8 mouse cellular contexts compared by ENCODE assay signal in the genomic region with DNA sequence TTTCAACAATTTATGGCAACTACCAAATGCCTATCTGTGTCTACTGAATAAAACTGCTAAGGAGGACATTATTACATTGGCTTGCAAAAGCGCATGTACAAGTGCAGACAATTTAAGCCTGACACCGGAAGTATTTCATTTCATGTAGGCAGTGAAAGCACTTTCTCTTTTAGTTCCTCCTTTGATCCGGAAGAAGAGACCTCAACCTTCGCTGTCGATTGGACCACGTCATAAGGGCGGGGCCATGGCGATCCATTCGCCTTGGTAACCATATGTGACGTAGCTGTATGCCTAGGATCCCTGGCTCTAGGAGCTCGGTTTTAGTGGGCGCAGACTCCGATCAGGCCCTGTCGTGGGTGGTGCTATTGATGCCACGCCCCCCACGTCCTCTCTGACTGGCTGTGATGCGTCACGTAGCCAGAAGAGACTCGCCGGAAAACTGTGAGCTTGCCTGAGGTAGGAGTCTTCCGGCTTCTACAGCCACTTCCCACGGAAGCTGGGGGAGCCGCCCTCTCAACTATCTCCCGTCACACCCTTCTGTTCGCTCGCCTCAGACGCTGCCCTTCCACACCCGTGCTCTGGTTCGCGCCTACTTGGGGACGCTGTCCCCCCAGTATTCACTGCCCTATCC. TPM values are rescaled to one million over a fixed set of nuclear protein-coding genes. Genes with fewer than 3 reads are reported as not detected.
DNase-seq lines count a peak whose midpoint lies in the region; ATAC-seq and TF ChIP-seq lines count a peak whose summit lies in the region.

No protein-coding gene starts in this region.

- TF ChIP-seq EP300 in CH12.LX (IDR thresholded peaks at IDR 0.05; ENCODE audit: low read length), result no peak

- peak overlapping the region; percentile 68 to 84 (median 78) for H3K4me3 ChIP-seq in CH12.LX (replicated peaks in 1 of 3; ENCODE audit: low read depth in 2 of 3, low read length in 2 of 3, poor library complexity in 1 of 3)
- H3K4me3 ChIP-seq in forebrain, embryonic 11.5 days (ENCODE audit: low read depth, low read length), result peak overlapping the region; percentile 64
- peak overlapping the region; percentile 83 for H3K4me3 ChIP-seq in heart, embryonic 16.5 days (ENCODE audit: low read length)
- H3K4me3 ChIP-seq in liver, embryonic 15.5 days (replicated peaks), result peak overlapping the region; percentile 72
- H3K4me3 ChIP-seq in neural tube, embryonic 12.5 days, result peak overlapping the region; percentile 64

- in situ Hi-C loops in CH12.LX (cut with MboI; ENCODE audit: low pct_ligation_motif_present, low pct_unique_long_range_greater_than_20kb, low sequenced_read_pairs), result no loop called here

- peaks cover 2% of the 10 kb centered on the region; the same call in 1 of the 2 replicates for H3K79me2 ChIP-seq in CH12.LX (replicated peaks; ENCODE audit: control insufficient read depth, extremely low read depth, insufficient read depth, poor library complexity, severe bottlenecking)

- peak overlapping the region; percentile 92 for H3K27ac ChIP-seq in CH12.LX (ENCODE audit: insufficient read depth, low read depth)
- peak overlapping the region; percentile 83 for H3K27ac ChIP-seq in forebrain, embryonic 11.5 days (ENCODE audit: low read depth, low read length)
- peak overlapping the region; percentile 99 for H3K27ac ChIP-seq in heart, embryonic 16.5 days (ENCODE audit: low read length)
- H3K27ac ChIP-seq in liver, embryonic 15.5 days (replicated peaks), result peak overlapping the region; percentile 89
- peak overlapping the region; percentile 67 for H3K27ac ChIP-seq in neural tube, embryonic 12.5 days

- no peaks in the 10 kb centered on the region for H3K36me3 ChIP-seq in CH12.LX (replicated peaks in 1 of 2; ENCODE audit: control insufficient read depth in 1 of 2, insufficient read depth in 1 of 2, low read length in 1 of 2)
- H3K36me3 ChIP-seq in forebrain, embryonic 11.5 days (ENCODE audit: control insufficient read depth, insufficient read depth, low read length), result no peaks in the 10 kb centered on the region
- H3K36me3 ChIP-seq in heart, embryonic 16.5 days (ENCODE audit: control insufficient read depth, insufficient read depth), result no peaks in the 10 kb centered on the region
- H3K36me3 ChIP-seq in liver, embryonic 15.5 days (replicated peaks), result no peaks in the 10 kb centered on the region
- no peaks in the 10 kb centered on the region for H3K36me3 ChIP-seq in neural tube, embryonic 12.5 days

- peaks cover 0 to 8% of the 10 kb centered on the region in 2 experiments; a peak in 1 of 4 replicates for H3K4me1 ChIP-seq in CH12.LX (ENCODE audit: control insufficient read depth in 1 of 2, insufficient read depth in 2 of 2)
- H3K4me1 ChIP-seq in forebrain, embryonic 11.5 days (replicated peaks; ENCODE audit: control insufficient read depth, insufficient read depth, low read length), result no peaks in the 10 kb centered on the region
- 0 out of 2 replicates have a peak, but pooled peaks cover 2% of the 10 kb centered on the region for H3K4me1 ChIP-seq in heart, embryonic 16.5 days (ENCODE audit: control insufficient read depth, insufficient read depth, low read length)
- peaks cover 7% of the 10 kb centered on the region; the same call in 1 of the 2 replicates for H3K4me1 ChIP-seq in liver, embryonic 15.5 days (replicated peaks)
- H3K4me1 ChIP-seq in neural tube, embryonic 12.5 days, result 0 out of 2 replicates have a peak, but pooled peaks cover 2% of the 10 kb centered on the region

- H3K9ac ChIP-seq in CH12.LX (ENCODE audit: insufficient read depth, low read depth), result peak overlapping the region; percentile 91
- peak overlapping the region; percentile 69 for H3K9ac ChIP-seq in forebrain, embryonic 11.5 days (ENCODE audit: low read length)
- H3K9ac ChIP-seq in heart, embryonic 16.5 days (ENCODE audit: low read length), result peak overlapping the region; percentile 80
- H3K9ac ChIP-seq in liver, embryonic 15.5 days, result peak overlapping the region; percentile 58
- peak overlapping the region; percentile 56 for H3K9ac ChIP-seq in neural tube, embryonic 12.5 days

- 2% methylated on average over 31 of the region's 31 CpGs for WGBS in forebrain, embryonic 11.5 days
- WGBS in heart, embryonic 16.5 days, result 2% methylated on average over 31 of the region's 31 CpGs
- 1% methylated on average over 31 of the region's 31 CpGs for WGBS in liver, embryonic 15.5 days (ENCODE audit: insufficient replicate concordance)
- WGBS in neural tube, embryonic 12.5 days, result 2% methylated on average over 31 of the region's 31 CpGs

- TF ChIP-seq RAD21 in CH12.LX (IDR thresholded peaks at IDR 0.05; ENCODE audit: low read depth, low read length), result no peak

- no peaks in the 10 kb centered on the region for H3K9me3 ChIP-seq in CH12.LX (replicated peaks; ENCODE audit: low read length)
- H3K9me3 ChIP-seq in forebrain, embryonic 11.5 days (ENCODE audit: control insufficient read depth, low read length), result no peaks in the 10 kb centered on the region
- no peaks in the 10 kb centered on the region for H3K9me3 ChIP-seq in heart, embryonic 16.5 days (replicated peaks; ENCODE audit: control insufficient read depth, low read length)
- H3K9me3 ChIP-seq in liver, embryonic 15.5 days (replicated peaks), result no peaks in the 10 kb centered on the region
- no peaks in the 10 kb centered on the region for H3K9me3 ChIP-seq in neural tube, embryonic 12.5 days

- dilution Hi-C loops in CH12.LX (cut with MboI; ENCODE audit: extremely low pct_ligation_motif_present, extremely low pct_unique_long_range_greater_than_20kb, low sequenced_read_pairs), result no loop called here

- no peak overlapping the region for H3K4me2 ChIP-seq in CH12.LX (ENCODE audit: insufficient read depth, low read depth, poor library complexity, severe bottlenecking)
- H3K4me2 ChIP-seq in forebrain, embryonic 11.5 days (ENCODE audit: low read depth, low read length, severe bottlenecking), result peak overlapping the region; percentile 67
- H3K4me2 ChIP-seq in heart, embryonic 16.5 days (ENCODE audit: low read depth, low read length), result peak overlapping the region; percentile 79
- H3K4me2 ChIP-seq in liver, embryonic 15.5 days, result peak overlapping the region; percentile 82
- H3K4me2 ChIP-seq in neural tube, embryonic 12.5 days (replicated peaks), result peak overlapping the region; percentile 70

- peak; percentile 99 for ATAC-seq in forebrain, embryonic 11.5 days (replicated peaks; ENCODE audit: low FRiP score)
- ATAC-seq in heart, embryonic 16.5 days (replicated peaks; ENCODE audit: extremely low read depth, insufficient read depth, low FRiP score), result peak; percentile 98
- ATAC-seq in liver, embryonic 15.5 days (ENCODE audit: insufficient read depth), result peak; percentile 95
- ATAC-seq in neural tube, embryonic 12.5 days (ENCODE audit: low FRiP score, low read depth), result peak; percentile 100

- peak; percentile 100 for DNase-seq in CH12.LX (ENCODE audit: extremely low read depth)
- peak; percentile 94 for DNase-seq in c-Kit-positive CD71-positive TER-119-negative erythroid progenitor cells, embryonic 14.5 days (ENCODE audit: low read depth)
- peak; percentile 93 for DNase-seq in forebrain, embryonic 11.5 days (ENCODE audit: low spot score)
- peak; percentile 97 to 98 for DNase-seq in kidney, postnatal 36 days
- peak; percentile 99 for DNase-seq in telencephalon, adult 2 months (ENCODE audit: low read depth, low spot score)

- TF ChIP-seq POLR2A in CH12.LX (IDR thresholded peaks at IDR 0.05; ENCODE audit: low read depth, low read length), result peak; percentile 82

- TF ChIP-seq CTCF in CH12.LX (conservative IDR thresholded peaks at IDR 0.05 in 1 of 2, IDR thresholded peaks at IDR 0.05 in 1 of 2; ENCODE audit: low read depth in 2 of 2, low read length in 2 of 2), result no peak

- H3K27me3 ChIP-seq in CH12.LX (replicated peaks), result no peaks in the 10 kb centered on the region
- H3K27me3 ChIP-seq in forebrain, embryonic 11.5 days (ENCODE audit: control insufficient read depth, insufficient read depth, low read length), result no peaks in the 10 kb centered on the region
- no peaks in the 10 kb centered on the region for H3K27me3 ChIP-seq in heart, embryonic 16.5 days (ENCODE audit: control insufficient read depth, insufficient read depth, low read length)
- H3K27me3 ChIP-seq in liver, embryonic 15.5 days, result no peaks in the 10 kb centered on the region
- H3K27me3 ChIP-seq in neural tube, embryonic 12.5 days (replicated peaks), result no peaks in the 10 kb centered on the region

TF ChIP-seq in CH12.LX, 34 proteins besides CTCF, POLR2A, EP300 and RAD21 (continues in another document):
- TF ChIP-seq ELF1 (IDR thresholded peaks at IDR 0.05; ENCODE audit: low read depth, low read length), result peak; percentile 89
- TF ChIP-seq USF2 (conservative IDR thresholded peaks at IDR 0.05; ENCODE audit: low read depth, low read length), result no peak
- peak; percentile 74 for TF ChIP-seq NRF1 (IDR thresholded peaks at IDR 0.05; ENCODE audit: low read depth, low read length)
- TF ChIP-seq IRF4 (IDR thresholded peaks at IDR 0.05; ENCODE audit: low read depth, low read length), result peak; percentile 65
- 0 out of 2 replicates have a peak, but pooled peaks have one; percentile 56 for TF ChIP-seq CHD1 (IDR thresholded peaks at IDR 0.05; ENCODE audit: low read depth, low read length)
- TF ChIP-seq MXI1 (IDR thresholded peaks at IDR 0.05; ENCODE audit: low read depth, low read length), result no peak
- TF ChIP-seq NELFE (IDR thresholded peaks at IDR 0.05; ENCODE audit: low read depth, low read length), result peak; percentile 61; the same call in 1 of the 2 replicates
- peak; percentile 92 for TF ChIP-seq MYC (IDR thresholded peaks at IDR 0.05; ENCODE audit: low read depth, low read length)
- 0 out of 2 replicates have a peak, but pooled peaks have one; percentile 66 for TF ChIP-seq E2F4 (IDR thresholded peaks at IDR 0.05; ENCODE audit: insufficient replicate concordance, low read depth, low read length)
- peak; percentile 41; the same call in 1 of the 2 replicates for TF ChIP-seq MAFK (IDR thresholded peaks at IDR 0.05; ENCODE audit: insufficient replicate concordance, low read length)
- TF ChIP-seq ZNF384 (IDR thresholded peaks at IDR 0.05; ENCODE audit: low read depth, low read length), result 0 out of 2 replicates have a peak, but pooled peaks have one; percentile 18
- peak; percentile 91 for TF ChIP-seq TBP (conservative IDR thresholded peaks at IDR 0.05; ENCODE audit: low read depth, low read length)
- TF ChIP-seq ZMIZ1 (IDR thresholded peaks at IDR 0.05; ENCODE audit: low read depth, low read length), result no peak
- peak; percentile 89 for TF ChIP-seq HCFC1 (IDR thresholded peaks at IDR 0.05; ENCODE audit: low read depth, low read length)
- peak; percentile 20 for TF ChIP-seq USF1 (IDR thresholded peaks at IDR 0.05; ENCODE audit: low read depth, low read length)

RNA-seq across cellular contexts. Expression of a gene that starts 36.7 kb away (rescaled TPM):
- 11.2 and 11.5 TPM in 2 replicates for total RNA-seq in CH12.LX (2012; rRNA removed)
- 38.1 and 42.1 TPM in 2 replicates for total RNA-seq in CH12.LX (2014; rRNA removed)
- 25.6 and 30.4 TPM in 2 replicates for polyA plus RNA-seq in CH12.LX (2012; ENCODE audit: insufficient read length, low read depth)
- polyA plus RNA-seq in forebrain, embryonic 11.5 days (2014; fragmentation: Nextera tagmentation; extraction: Ambion mirVana), result 15.0 and 17.8 TPM in 2 replicates
- 10.4 and 13.3 TPM in 2 replicates for polyA plus RNA-seq in heart, embryonic 16.5 days (2015; fragmentation: Nextera tagmentation; extraction: Ambion mirVana)
- 3.4 and 3.8 TPM in 2 replicates for polyA plus RNA-seq in liver, embryonic 15.5 days (2015; fragmentation: Nextera tagmentation; extraction: Ambion mirVana)
- 16.6 and 21.7 TPM in 2 replicates for polyA plus RNA-seq in neural tube, embryonic 12.5 days (2016; fragmentation: Nextera tagmentation; extraction: Ambion mirVana)

Comparison
In these comparisons a context has a peak if more than half of its experiments do, and no peak if none do; other contexts are left out.
1. Peak in every context shown above with its lines: DNase-seq, ATAC-seq, H3K4me3 ChIP-seq and H3K27ac ChIP-seq.